Mouse (Mus musculus) forebrain, embryonic 13.5 days (tissue): ENCODE data around the gene Foxg1. TPM values are rescaled to one million over a fixed set of nuclear protein-coding genes. Genes with fewer than 3 reads are reported as not detected.

Experiments used
- ATAC-seq: fragments of 200-750 bp; cut with Nextera tagmentation; 2 replicates; pipeline ENCODE4 v1.8.0; 2017
- H3K27ac ChIP-seq: fragments of 300-500 bp; sonication (generic); 2 replicates; pipeline ENCODE4 v1.5.1; 2015; ENCODE audit warnings: inconsistent platforms, mild to moderate bottlenecking, moderate library complexity
- H3K27me3 ChIP-seq: fragments of 300-500 bp; sonication (generic); 2 replicates; pipeline ENCODE4 v1.6.1; 2015; ENCODE audit warnings: mild to moderate bottlenecking, inconsistent platforms
- H3K36me3 ChIP-seq: fragments of 300-500 bp; sonication (generic); 2 replicates; pipeline ENCODE4 v1.6.1; 2015; ENCODE audit warnings: mild to moderate bottlenecking, inconsistent platforms; ENCODE audit not compliant: poor library complexity, severe bottlenecking
- H3K4me1 ChIP-seq: fragments of 300-500 bp; sonication (generic); 2 replicates; pipeline ENCODE4 v1.6.1; 2015; ENCODE audit warnings: inconsistent platforms
- H3K4me2 ChIP-seq: fragments of 300-500 bp; sonication (generic); 2 replicates; pipeline ENCODE4 v1.6.1; 2015; ENCODE audit warnings: inconsistent platforms, mild to moderate bottlenecking, moderate library complexity
- H3K4me3 ChIP-seq: fragments of 300-500 bp; sonication (generic); 2 replicates; pipeline ENCODE4 v1.5.1; 2015; ENCODE audit warnings: mild to moderate bottlenecking, inconsistent platforms
- H3K9ac ChIP-seq: fragments of 300-500 bp; sonication (generic); 2 replicates; pipeline ENCODE4 v1.6.1; 2015; ENCODE audit warnings: mild to moderate bottlenecking, inconsistent platforms
- H3K9me3 ChIP-seq: fragments of 300-500 bp; sonication (generic); replicated peaks from 2 replicates; pipeline ENCODE4 v1.6.1; 2016; ENCODE audit warnings: inconsistent platforms
- WGBS: fragments of 180-500 bp; shearing (Covaris S2); methylation state at CpG from one replicate; pipeline ENCODE4 v1.1.7; 2015; 5-methylcytosine and 5-hydroxymethylcytosine counted together
- polyA plus RNA-seq: library from polyadenylated mRNA; unstranded; fragments of >200 nt; fragmentation: Nextera tagmentation; extraction: Ambion mirVana; gene quantifications from 2 replicates; pipeline ENCODE4 v1.2.1, GENCODE M21; 2015

Foxg1 gene
- polyA plus RNA-seq, 1 experiment from 2014 or later: 98.6 TPM

GRCm38 (mm10) chr12:49397443-49398162, 15.1 kb downstream of the Foxg1 start:
- H3K27me3 ChIP-seq: no peaks in the 10 kb centered on the region; the same call in 1 of the 2 replicates
- H3K4me3 ChIP-seq: peak overlapping the region; percentile 13
- H3K9ac ChIP-seq: peak overlapping the region; percentile 63
- ATAC-seq: no peak
- peaks cover 25% of the 10 kb centered on the region for H3K4me1 ChIP-seq
- H3K27ac ChIP-seq: peak overlapping the region; percentile 89
- H3K9me3 ChIP-seq: no peaks in the 10 kb centered on the region
- H3K4me2 ChIP-seq: peak overlapping the region; percentile 43
- WGBS: 23% methylated on average over 4 of the region's 4 CpGs
- peaks cover 5% of the 10 kb centered on the region for H3K36me3 ChIP-seq

GRCm38 (mm10) chr12:49398163-49398540, 15.7 kb downstream of the Foxg1 start:
- Histone ChIP-seq H3K4me2 (peak overlapping the region; percentile 43), H3K36me3 (peaks cover 5% of the 10 kb centered on the region), H3K27ac (peak overlapping the region; percentile 89), H3K4me1 (peaks cover 30% of the 10 kb centered on the region), H3K9me3 (no peaks in the 10 kb centered on the region), H3K4me3 (peak overlapping the region; percentile 13), H3K27me3 (no peaks in the 10 kb centered on the region; the same call in 1 of the 2 replicates), H3K9ac (peak overlapping the region; percentile 63)
- no peak for ATAC-seq

- Histone ChIP-seq H3K4me3 (peak overlapping the region; percentile 25), H3K9ac (peak overlapping the region; percentile 72), H3K4me2 (peak overlapping the region; percentile 43), H3K27ac (peak overlapping the region; percentile 89), H3K9me3 (no peaks in the 10 kb centered on the region), H3K36me3 (peaks cover 7% of the 10 kb centered on the region), H3K27me3 (no peaks in the 10 kb centered on the region; the same call in 1 of the 2 replicates), H3K4me1 (peaks cover 34% of the 10 kb centered on the region)
- WGBS: 4% methylated on average over 3 of the region's 3 CpGs
- ATAC-seq: no peak
Measured at GRCm38 (mm10) chr12:49398636-49399035, 16.2 kb downstream of the Foxg1 start.

- Histone ChIP-seq H3K9me3 (no peaks in the 10 kb centered on the region), H3K4me3 (peak overlapping the region; percentile 67), H3K36me3 (peaks cover 9% of the 10 kb centered on the region), H3K4me1 (peaks cover 34% of the 10 kb centered on the region), H3K27me3 (no peaks in the 10 kb centered on the region), H3K4me2 (peak overlapping the region; percentile 96), H3K27ac (peak overlapping the region; percentile 100), H3K9ac (peak overlapping the region; percentile 100)
- ATAC-seq: no peak
- WGBS: 4% methylated on average over 1 of the region's 1 CpGs
Measured at GRCm38 (mm10) chr12:49399611-49400010, 17.2 kb downstream of the Foxg1 start.

- no peaks in the 10 kb centered on the region for H3K27me3 ChIP-seq
- H3K4me3 ChIP-seq: peak overlapping the region; percentile 67
- no peaks in the 10 kb centered on the region for H3K9me3 ChIP-seq
- peak; percentile 39 for ATAC-seq
- H3K4me1 ChIP-seq: peaks cover 39% of the 10 kb centered on the region
- peaks cover 9% of the 10 kb centered on the region for H3K36me3 ChIP-seq
- peak overlapping the region; percentile 100 for H3K9ac ChIP-seq
- 1% methylated on average over 9 of the region's 9 CpGs for WGBS
- peak overlapping the region; percentile 96 for H3K4me2 ChIP-seq
- peak overlapping the region; percentile 100 for H3K27ac ChIP-seq
Measured at GRCm38 (mm10) chr12:49400036-49400852, 17.8 kb downstream of the Foxg1 start.

GRCm38 (mm10) chr12:49400853-49401118, 18.3 kb downstream of the Foxg1 start:
- WGBS: under 1% methylated on average over 8 of the region's 8 CpGs
- peaks cover 9% of the 10 kb centered on the region for H3K36me3 ChIP-seq
- no peaks in the 10 kb centered on the region for H3K27me3 ChIP-seq
- H3K27ac ChIP-seq: peak overlapping the region; percentile 100
- peaks cover 39% of the 10 kb centered on the region for H3K4me1 ChIP-seq
- peak overlapping the region; percentile 67 for H3K4me3 ChIP-seq
- H3K9me3 ChIP-seq: no peaks in the 10 kb centered on the region
- peak overlapping the region; percentile 96 for H3K4me2 ChIP-seq
- no peak; the same call in 1 of the 2 replicates for ATAC-seq
- H3K9ac ChIP-seq: peak overlapping the region; percentile 100

GRCm38 (mm10) chr12:49401119-49401795, 18.8 kb downstream of the Foxg1 start:
- Histone ChIP-seq H3K4me2 (peak overlapping the region; percentile 96), H3K36me3 (peaks cover 9% of the 10 kb centered on the region), H3K9ac (peak overlapping the region; percentile 100), H3K27ac (peak overlapping the region; percentile 100), H3K4me1 (peaks cover 39% of the 10 kb centered on the region), H3K27me3 (no peaks in the 10 kb centered on the region), H3K4me3 (peak overlapping the region; percentile 67), H3K9me3 (no peaks in the 10 kb centered on the region)
- under 1% methylated on average over 68 of the region's 68 CpGs for WGBS
- ATAC-seq: peak; percentile 93

GRCm38 (mm10) chr12:49401796-49402130, 19.3 kb downstream of the Foxg1 start:
- H3K36me3 ChIP-seq: peaks cover 9% of the 10 kb centered on the region
- WGBS: 0% methylated on average over 5 of the region's 5 CpGs
- H3K27ac ChIP-seq: peak overlapping the region; percentile 100
- peak overlapping the region; percentile 100 for H3K9ac ChIP-seq
- peaks cover 36% of the 10 kb centered on the region for H3K4me1 ChIP-seq
- peak overlapping the region; percentile 67 for H3K4me3 ChIP-seq
- peak overlapping the region; percentile 96 for H3K4me2 ChIP-seq
- no peak for ATAC-seq
- H3K27me3 ChIP-seq: no peaks in the 10 kb centered on the region
- no peaks in the 10 kb centered on the region for H3K9me3 ChIP-seq

GRCm38 (mm10) chr12:49409833-49410232, 27.4 kb downstream of the Foxg1 start:
- Histone ChIP-seq H3K27ac (peak overlapping the region; percentile 61), H3K4me3 (no peak overlapping the region), H3K27me3 (no peaks in the 10 kb centered on the region), H3K9me3 (no peaks in the 10 kb centered on the region), H3K4me1 (peaks cover 10% of the 10 kb centered on the region), H3K36me3 (peaks cover 11% of the 10 kb centered on the region), H3K9ac (no peak overlapping the region), H3K4me2 (no peak overlapping the region)
- peak; percentile 62 for ATAC-seq
- WGBS: 7% methylated on average over 2 of the region's 2 CpGs

- no peak overlapping the region for H3K27ac ChIP-seq
- H3K4me2 ChIP-seq: no peak overlapping the region
- H3K4me1 ChIP-seq: no peaks in the 10 kb centered on the region
- WGBS: 76% methylated on average over 3 of the region's 3 CpGs
- H3K36me3 ChIP-seq: no peaks in the 10 kb centered on the region
- ATAC-seq: no peak
- H3K9me3 ChIP-seq: no peaks in the 10 kb centered on the region
- H3K9ac ChIP-seq: no peak overlapping the region
- no peak overlapping the region for H3K4me3 ChIP-seq
- H3K27me3 ChIP-seq: no peaks in the 10 kb centered on the region
Measured at GRCm38 (mm10) chr12:49417963-49418362, 35.5 kb downstream of the Foxg1 start.
